Mouse (Mus musculus) forebrain, embryonic 13.5 days (tissue): ENCODE results near the gene Tnfrsf26. TPM values are rescaled to one million over a fixed set of nuclear protein-coding genes. Genes with fewer than 3 reads are reported as not detected.
A peak's percentile ranks its signal among the peaks of the same experiment; 100 is the strongest.

ENCODE experiments used
- ATAC-seq: fragments of 200-750 bp; cut with Nextera tagmentation; 2 replicates; pipeline ENCODE4 v1.8.0; 2017
- H3K27ac ChIP-seq: fragments of 300-500 bp; sonication (generic); 2 replicates; pipeline ENCODE4 v1.5.1; 2015; ENCODE audit warnings: inconsistent platforms, mild to moderate bottlenecking, moderate library complexity
- H3K27me3 ChIP-seq: fragments of 300-500 bp; sonication (generic); 2 replicates; pipeline ENCODE4 v1.6.1; 2015; ENCODE audit warnings: mild to moderate bottlenecking, inconsistent platforms
- H3K36me3 ChIP-seq: fragments of 300-500 bp; sonication (generic); 2 replicates; pipeline ENCODE4 v1.6.1; 2015; ENCODE audit warnings: mild to moderate bottlenecking, inconsistent platforms; ENCODE audit not compliant: poor library complexity, severe bottlenecking
- H3K4me1 ChIP-seq: fragments of 300-500 bp; sonication (generic); 2 replicates; pipeline ENCODE4 v1.6.1; 2015; ENCODE audit warnings: inconsistent platforms
- H3K4me2 ChIP-seq: fragments of 300-500 bp; sonication (generic); 2 replicates; pipeline ENCODE4 v1.6.1; 2015; ENCODE audit warnings: inconsistent platforms, mild to moderate bottlenecking, moderate library complexity
- H3K4me3 ChIP-seq: fragments of 300-500 bp; sonication (generic); 2 replicates; pipeline ENCODE4 v1.5.1; 2015; ENCODE audit warnings: mild to moderate bottlenecking, inconsistent platforms
- H3K9ac ChIP-seq: fragments of 300-500 bp; sonication (generic); 2 replicates; pipeline ENCODE4 v1.6.1; 2015; ENCODE audit warnings: mild to moderate bottlenecking, inconsistent platforms
- H3K9me3 ChIP-seq: fragments of 300-500 bp; sonication (generic); replicated peaks from 2 replicates; pipeline ENCODE4 v1.6.1; 2016; ENCODE audit warnings: inconsistent platforms
- WGBS: fragments of 180-500 bp; shearing (Covaris S2); methylation state at CpG from one replicate; pipeline ENCODE4 v1.1.7; 2015; 5-methylcytosine and 5-hydroxymethylcytosine counted together
- polyA plus RNA-seq: library from polyadenylated mRNA; unstranded; fragments of >200 nt; fragmentation: Nextera tagmentation; extraction: Ambion mirVana; gene quantifications from 2 replicates; pipeline ENCODE4 v1.2.1, GENCODE M21; 2015

The Tnfrsf26 gene
- polyA plus RNA-seq, 1 experiment from 2014 or later, result 0.05 TPM

DNA sequence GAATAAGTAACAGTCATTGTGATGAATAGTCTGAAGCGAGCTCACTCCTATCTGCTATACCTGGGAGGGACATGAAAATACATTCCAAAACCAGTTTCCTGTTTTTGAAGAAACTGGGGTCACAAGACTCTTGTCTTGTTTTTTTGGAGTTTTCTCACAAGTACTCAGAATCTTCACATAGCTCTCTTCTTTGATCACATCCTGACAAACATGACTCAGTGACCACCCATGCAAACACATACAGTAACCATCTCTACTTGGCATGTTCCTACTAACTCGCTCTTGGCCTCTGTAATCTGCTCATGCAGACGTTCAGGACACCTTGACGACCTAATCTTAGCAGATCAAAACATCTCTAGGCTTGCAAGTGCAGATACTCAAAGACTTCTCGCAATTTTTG lies 3.4 kb downstream of the Tnfrsf26 start:
- 75% methylated on average over 5 of the region's 5 CpGs for WGBS
- no peak overlapping the region for H3K9ac ChIP-seq

GRCm38 (mm10) chr7:143624561-143624960 lies 4.0 kb downstream of the Tnfrsf26 start:
- Histone ChIP-seq H3K27ac (no peak overlapping the region), H3K4me2 (no peak overlapping the region), H3K4me3 (no peak overlapping the region), H3K9ac (no peak overlapping the region), H3K36me3 (no peaks in the 10 kb centered on the region), H3K4me1 (no peaks in the 10 kb centered on the region), H3K9me3 (no peaks in the 10 kb centered on the region), H3K27me3 (no peaks in the 10 kb centered on the region)
- 99% methylated on average over 3 of the region's 3 CpGs for WGBS
- ATAC-seq, result no peak

More for the DNA sequence above, 3.4 kb downstream of the Tnfrsf26 start:
- Histone ChIP-seq H3K4me3 (no peak overlapping the region), H3K36me3 (no peaks in the 10 kb centered on the region), H3K9me3 (no peaks in the 10 kb centered on the region), H3K4me2 (no peak overlapping the region), H3K27ac (no peak overlapping the region), H3K27me3 (no peaks in the 10 kb centered on the region), H3K4me1 (no peaks in the 10 kb centered on the region)
- no peak for ATAC-seq

DNA sequence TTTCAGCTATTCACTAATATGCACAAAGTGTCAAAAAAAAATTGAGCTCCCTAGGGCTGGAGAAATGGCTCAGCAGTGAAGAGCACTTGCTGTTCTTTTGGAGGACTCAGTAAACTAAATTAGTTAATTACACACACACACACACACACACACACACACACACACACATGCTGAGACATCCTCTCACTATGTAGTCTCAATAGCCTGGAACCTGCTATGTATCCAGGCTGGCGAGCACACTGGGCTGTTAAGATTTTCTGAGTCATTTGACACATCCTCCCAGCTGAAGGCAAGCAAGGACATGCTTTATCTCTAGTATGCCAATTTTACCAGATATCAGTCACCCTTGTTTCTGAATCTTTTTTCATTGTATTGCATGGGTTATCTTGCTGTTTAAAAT lies 7.6 kb downstream of the Tnfrsf26 start:
- no peaks in the 10 kb centered on the region for H3K4me1 ChIP-seq
- no peak overlapping the region for H3K27ac ChIP-seq
- no peak overlapping the region for H3K4me3 ChIP-seq
- no peak overlapping the region for H3K9ac ChIP-seq
- no peaks in the 10 kb centered on the region for H3K9me3 ChIP-seq
- no peak overlapping the region for H3K4me2 ChIP-seq
- H3K27me3 ChIP-seq, result no peaks in the 10 kb centered on the region
- ATAC-seq, result no peak
- H3K36me3 ChIP-seq, result no peaks in the 10 kb centered on the region
- 70% methylated on average over 1 of the region's 1 CpGs for WGBS

- H3K4me3 ChIP-seq, result no peak overlapping the region
- WGBS, result 76% methylated on average over 9 of the region's 9 CpGs
- no peak overlapping the region for H3K27ac ChIP-seq
- ATAC-seq, result no peak
- H3K9me3 ChIP-seq, result 0 out of 2 replicates have a peak, but pooled peaks cover 3% of the 10 kb centered on the region
- H3K27me3 ChIP-seq, result no peaks in the 10 kb centered on the region
- H3K4me1 ChIP-seq, result no peaks in the 10 kb centered on the region
- H3K4me2 ChIP-seq, result no peak overlapping the region
- H3K36me3 ChIP-seq, result no peaks in the 10 kb centered on the region
- no peak overlapping the region for H3K9ac ChIP-seq
These were observed 14.0 kb downstream of the Tnfrsf26 start for GRCm38 (mm10) chr7:143614404-143615135.

DNA sequence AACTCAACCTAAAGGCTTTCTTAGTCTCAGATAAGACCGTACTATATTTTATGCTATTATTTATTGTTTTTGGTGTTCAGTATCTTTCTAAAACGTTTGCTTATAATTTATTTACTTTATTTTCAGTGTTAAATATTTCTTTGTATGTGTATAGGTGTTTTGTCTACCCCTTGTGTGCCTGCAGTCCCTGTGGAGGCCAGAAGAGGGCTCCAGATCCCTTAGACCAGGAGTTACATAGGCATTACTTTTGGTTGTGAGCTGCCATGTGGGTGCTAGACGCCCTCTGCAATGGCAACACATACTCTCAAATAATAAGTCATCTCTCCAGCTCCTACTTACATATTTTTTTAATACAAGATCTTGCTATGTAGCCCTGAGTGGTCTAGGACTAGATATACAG lies 16.3 kb downstream of the Tnfrsf26 start:
- WGBS, result 64% methylated on average over 3 of the region's 3 CpGs
- no peaks in the 10 kb centered on the region for H3K4me1 ChIP-seq
- H3K4me2 ChIP-seq, result no peak overlapping the region
- H3K9ac ChIP-seq, result no peak overlapping the region
- H3K27me3 ChIP-seq, result no peaks in the 10 kb centered on the region
- no peaks in the 10 kb centered on the region for H3K36me3 ChIP-seq
- H3K9me3 ChIP-seq, result 0 out of 2 replicates have a peak, but pooled peaks cover 3% of the 10 kb centered on the region
- no peak overlapping the region for H3K27ac ChIP-seq
- H3K4me3 ChIP-seq, result no peak overlapping the region
- no peak for ATAC-seq

DNA sequence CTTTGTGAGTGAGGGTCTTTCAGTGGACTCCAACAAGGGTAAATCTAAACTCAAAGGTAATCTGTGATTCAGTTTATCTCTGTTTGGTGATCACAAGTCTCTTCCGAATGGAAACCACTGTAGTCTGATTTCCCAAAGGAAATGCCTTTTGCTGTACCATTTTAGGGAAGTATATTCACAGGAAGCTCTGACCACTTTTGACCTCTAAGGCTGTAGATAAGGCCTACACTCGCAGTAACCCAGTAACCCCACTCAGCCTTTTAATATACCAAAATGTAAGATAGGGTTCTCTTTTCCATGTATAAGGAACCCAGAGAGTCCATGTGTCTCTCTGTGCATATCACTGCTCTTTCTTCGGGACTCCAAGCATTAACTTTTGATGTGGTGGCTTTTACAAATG lies 23.2 kb downstream of the Tnfrsf26 start:
- Histone ChIP-seq H3K36me3 (no peaks in the 10 kb centered on the region), H3K9ac (no peak overlapping the region), H3K9me3 (no peaks in the 10 kb centered on the region), H3K4me2 (no peak overlapping the region), H3K27me3 (no peaks in the 10 kb centered on the region), H3K27ac (no peak overlapping the region), H3K4me3 (no peak overlapping the region), H3K4me1 (no peaks in the 10 kb centered on the region)
- ATAC-seq, result no peak
- 85% methylated on average over 3 of the region's 3 CpGs for WGBS

GRCm38 (mm10) chr7:143604889-143605288 lies 23.6 kb downstream of the Tnfrsf26 start:
- 69% methylated on average over 2 of the region's 2 CpGs for WGBS

DNA sequence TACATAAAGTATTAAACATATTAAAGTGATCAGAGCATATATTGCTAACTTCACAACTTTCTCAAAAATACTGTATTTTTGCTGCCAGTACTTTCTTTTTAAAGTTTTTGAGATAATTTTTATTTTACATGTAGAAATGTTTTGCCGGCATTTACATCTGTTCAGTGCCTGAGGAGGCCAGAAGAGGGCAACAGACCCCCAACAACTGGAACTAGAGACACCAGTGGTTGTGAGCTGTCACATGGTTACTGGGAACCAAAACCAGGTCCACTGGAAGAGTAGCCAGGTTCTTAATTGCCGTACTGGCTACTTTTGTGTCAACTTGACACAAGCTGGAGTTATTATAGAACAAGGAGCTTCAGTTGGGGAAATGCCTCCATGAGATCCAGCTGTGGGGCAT lies 26.8 kb downstream of the Tnfrsf26 start:
- 77% methylated on average over 2 of the region's 2 CpGs for WGBS
- H3K4me3 ChIP-seq, result no peak overlapping the region
- no peak overlapping the region for H3K4me2 ChIP-seq
- no peak overlapping the region for H3K9ac ChIP-seq
- peaks cover 11% of the 10 kb centered on the region for H3K4me1 ChIP-seq
- no peaks in the 10 kb centered on the region for H3K36me3 ChIP-seq
- no peak for ATAC-seq
- no peaks in the 10 kb centered on the region for H3K27me3 ChIP-seq
- no peak overlapping the region for H3K27ac ChIP-seq
- no peaks in the 10 kb centered on the region for H3K9me3 ChIP-seq

More at GRCm38 (mm10) chr7:143604889-143605288, 23.6 kb downstream of the Tnfrsf26 start:
- Histone ChIP-seq H3K9ac (no peak overlapping the region), H3K4me1 (no peaks in the 10 kb centered on the region), H3K27me3 (no peaks in the 10 kb centered on the region), H3K4me3 (no peak overlapping the region), H3K4me2 (no peak overlapping the region), H3K36me3 (no peaks in the 10 kb centered on the region), H3K9me3 (no peaks in the 10 kb centered on the region), H3K27ac (no peak overlapping the region)
- ATAC-seq, result no peak

GRCm38 (mm10) chr7:143600231-143600740 lies 28.2 kb downstream of the Tnfrsf26 start:
- no peaks in the 10 kb centered on the region for H3K27me3 ChIP-seq
- ATAC-seq, result no peak
- H3K27ac ChIP-seq, result no peak overlapping the region; the same call in 1 of the 2 replicates
- WGBS, result 5% methylated on average over 13 of the region's 15 CpGs
- peaks cover 17% of the 10 kb centered on the region for H3K4me1 ChIP-seq
- H3K9me3 ChIP-seq, result no peaks in the 10 kb centered on the region
- H3K36me3 ChIP-seq, result no peaks in the 10 kb centered on the region; the same call in 1 of the 2 replicates
- H3K4me2 ChIP-seq, result peak overlapping the region; percentile 98
- H3K9ac ChIP-seq, result 0 out of 2 replicates have a peak overlapping the region, but pooled peaks have one; percentile 21
- peak overlapping the region; percentile 94 for H3K4me3 ChIP-seq

- no peaks in the 10 kb centered on the region for H3K27me3 ChIP-seq
- no peaks in the 10 kb centered on the region; the same call in 1 of the 2 replicates for H3K36me3 ChIP-seq
- peaks cover 23% of the 10 kb centered on the region for H3K4me1 ChIP-seq
- WGBS, result 2% methylated on average over 35 of the region's 35 CpGs
- peak; percentile 99 for ATAC-seq
- peak within 1 kb of the TSS; percentile 94 for H3K4me3 ChIP-seq
- H3K27ac ChIP-seq, result peak within 1 kb of the TSS; percentile 69; the same call in 1 of the 2 replicates
- peak within 1 kb of the TSS; percentile 98 for H3K4me2 ChIP-seq
- H3K9me3 ChIP-seq, result no peaks in the 10 kb centered on the region
- peak within 1 kb of the TSS; percentile 96 for H3K9ac ChIP-seq
These were observed 28.9 kb downstream of the Tnfrsf26 start, which contains the start of gene Cars for GRCm38 (mm10) chr7:143599428-143600230. Cars (minus strand) TSS chr7:143600090.

DNA sequence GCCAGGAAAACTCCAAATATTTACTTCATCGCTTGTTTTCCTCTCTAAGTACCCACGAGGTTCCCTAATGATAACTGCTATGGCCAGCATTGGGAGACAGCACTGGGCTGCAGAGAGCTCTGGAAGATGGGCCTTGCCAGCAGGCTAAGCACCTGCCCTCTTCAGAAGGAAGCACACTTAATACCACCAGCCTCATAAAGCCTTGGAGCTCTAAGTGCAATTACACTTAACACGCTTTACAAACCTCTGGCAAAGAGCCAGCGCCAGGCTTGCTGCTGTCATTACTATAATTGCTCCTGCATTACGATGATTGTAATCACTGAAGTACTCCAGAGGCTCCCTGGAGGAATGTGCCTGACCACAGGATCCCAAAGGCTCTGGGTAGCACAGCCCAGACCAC lies 33.7 kb downstream of the Tnfrsf26 start:
- Histone ChIP-seq H3K9me3 (no peaks in the 10 kb centered on the region), H3K27ac (peak overlapping the region; percentile 64), H3K4me2 (no peak overlapping the region), H3K27me3 (no peaks in the 10 kb centered on the region), H3K4me3 (no peak overlapping the region), H3K4me1 (peaks cover 30% of the 10 kb centered on the region), H3K36me3 (peaks cover 33% of the 10 kb centered on the region), H3K9ac (peak overlapping the region; percentile 24; the same call in 1 of the 2 replicates)
- WGBS, result 52% methylated on average over 5 of the region's 5 CpGs
- peak; percentile 67; the same call in 1 of the 2 replicates for ATAC-seq

GRCm38 (mm10) chr7:143592255-143592654 lies 36.3 kb downstream of the Tnfrsf26 start:
- Histone ChIP-seq H3K9me3 (no peaks in the 10 kb centered on the region), H3K4me1 (peaks cover 19% of the 10 kb centered on the region), H3K27ac (no peak overlapping the region), H3K4me3 (no peak overlapping the region), H3K36me3 (peaks cover 57% of the 10 kb centered on the region), H3K27me3 (no peaks in the 10 kb centered on the region), H3K9ac (no peak overlapping the region), H3K4me2 (no peak overlapping the region)
- WGBS, result 91% methylated on average over 10 of the region's 10 CpGs
- ATAC-seq, result no peak
